Mouse (Mus musculus): ENCODE measurements around the gene Mcm10.
A peak's percentile ranks its signal among the peaks of the same experiment; 100 is the strongest.
"Not testable (repeated sequence)": the region's sequence is repeated elsewhere in the genome, so short reads cannot be mapped to it uniquely, and the experiment has no call there.

Mcm10 gene

DNA sequence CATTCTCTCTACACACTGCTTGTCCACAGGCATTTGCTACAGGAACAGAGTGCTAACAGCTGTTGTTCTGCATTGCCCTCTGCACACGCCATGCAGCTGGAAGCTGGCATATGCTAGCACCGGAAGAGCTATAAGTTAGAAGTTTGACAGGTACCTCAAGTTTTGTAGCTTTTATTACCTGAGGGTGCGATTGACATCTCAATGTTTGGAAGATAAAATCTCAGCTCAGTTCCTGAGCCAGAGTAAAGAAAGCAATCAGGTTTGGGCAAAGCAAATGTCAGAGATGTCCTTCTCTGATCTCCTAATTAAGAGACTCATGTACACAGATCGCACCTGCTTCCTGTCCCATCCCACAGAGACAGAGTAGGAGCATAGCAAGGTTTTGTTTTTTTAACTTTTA is 25.8 kb downstream of the Mcm10 start:
- no peak for DNase-seq (ENCODE audit: low spot score)

GRCm38 (mm10) chr2:4985000-4985399 is 27.6 kb downstream of the Mcm10 start:
- DNase-seq (ENCODE audit: low spot score), result peak; percentile 45

GRCm38 (mm10) chr2:4983987-4984386 is 28.6 kb downstream of the Mcm10 start:
- no peak for DNase-seq (ENCODE audit: low spot score)

DNA sequence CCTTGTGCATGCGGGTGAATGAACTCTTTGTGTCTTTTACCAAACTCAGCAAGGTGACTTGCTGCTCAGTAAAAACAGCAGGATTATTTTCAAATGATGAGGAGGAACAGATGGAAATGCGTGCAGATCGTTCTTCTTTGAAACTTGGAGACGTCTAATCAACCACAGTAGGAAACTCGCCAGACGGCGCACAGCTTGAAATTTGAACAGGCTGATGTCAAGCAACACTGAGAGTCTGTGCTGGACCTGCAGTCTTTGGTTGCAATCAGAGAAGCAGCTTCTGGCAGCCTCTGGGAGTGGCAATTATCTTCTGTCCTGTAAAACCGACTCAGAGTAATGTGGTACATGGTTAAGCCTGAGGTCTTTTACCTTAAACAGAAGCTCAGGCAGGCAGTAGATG is 34.5 kb downstream of the Mcm10 start:
- no peak for DNase-seq (ENCODE audit: low spot score)

GRCm38 (mm10) chr2:4975807-4976206 is 36.8 kb downstream of the Mcm10 start, which contains the start of gene Ucma:
Ucma (plus strand) TSS chr2:4976122.
- no peak for DNase-seq (ENCODE audit: low spot score)

DNA sequence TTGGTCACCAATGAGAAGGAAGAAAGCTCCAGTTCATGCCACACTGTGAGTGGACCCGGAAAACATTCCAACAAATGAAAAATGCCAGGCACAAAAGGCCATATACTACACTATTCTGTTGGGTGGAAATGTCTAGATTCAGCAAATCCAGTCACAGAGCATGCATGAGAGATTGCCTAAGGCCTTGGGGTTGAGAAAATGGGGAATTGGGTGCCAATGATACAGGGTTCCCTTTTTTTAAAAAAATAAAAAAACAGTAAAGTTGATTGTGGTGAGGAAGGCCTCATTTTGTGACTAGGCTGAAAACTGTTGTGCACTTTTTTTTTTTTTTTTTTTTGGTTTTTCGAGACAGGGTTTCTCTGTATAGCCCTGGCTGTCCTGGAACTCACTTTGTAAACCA is 43.5 kb downstream of the Mcm10 start:
- no peak for DNase-seq (ENCODE audit: low spot score)

- DNase-seq (ENCODE audit: low spot score), result no peak
Measured at GRCm38 (mm10) chr2:4967806-4968205, 44.8 kb downstream of the Mcm10 start.

- no peak for DNase-seq (ENCODE audit: low spot score)
Measured at GRCm38 (mm10) chr2:4958039-4958438, 54.6 kb downstream of the Mcm10 start.

DNA sequence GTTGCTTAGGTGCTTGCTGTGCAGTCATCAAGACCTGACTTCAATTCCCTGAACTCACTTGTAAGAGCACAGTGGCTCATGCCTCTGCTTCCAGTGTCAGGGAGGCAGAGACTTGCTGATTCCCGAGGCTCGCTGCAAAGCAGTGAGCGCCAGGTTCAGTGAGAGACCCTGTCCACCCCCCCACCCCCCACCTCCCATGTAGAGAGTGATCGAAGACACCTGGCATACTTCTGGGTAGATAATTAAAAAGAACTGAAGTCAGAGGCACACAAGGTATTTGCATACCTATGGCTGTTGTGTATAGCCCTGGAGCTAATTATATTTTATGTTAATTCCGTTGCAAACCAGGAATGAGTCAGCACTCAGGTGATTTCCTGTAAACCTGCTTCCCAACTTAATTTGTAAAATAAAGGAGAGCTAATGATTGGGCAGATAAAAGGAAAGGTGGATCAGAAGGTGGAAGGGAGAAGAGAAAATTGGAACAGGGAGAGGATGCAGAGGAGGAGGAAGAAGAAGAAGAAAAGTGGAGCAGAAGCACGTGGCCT is 58.3 kb downstream of the Mcm10 start:
- no peak for DNase-seq (ENCODE audit: low spot score)

DNA sequence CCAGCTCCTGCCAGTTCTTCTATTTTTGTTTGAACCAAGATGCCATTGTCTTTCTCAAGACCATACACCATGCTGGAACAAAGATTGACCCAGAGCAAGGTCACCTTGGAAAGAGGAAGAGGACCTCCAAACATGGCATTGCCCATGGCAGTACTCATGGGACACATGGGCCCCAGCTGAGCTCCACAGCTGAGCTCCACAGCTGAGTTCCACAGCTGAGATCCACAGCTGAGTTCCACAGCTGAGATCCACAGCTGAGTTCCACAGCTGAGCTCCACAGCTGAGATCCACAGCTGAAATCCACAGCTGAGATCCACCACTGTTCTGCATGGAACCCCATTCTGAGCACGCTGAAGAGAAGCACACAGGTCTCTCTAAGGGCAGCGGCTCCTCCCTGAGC is 61.6 kb downstream of the Mcm10 start:
- DNase-seq (ENCODE audit: low spot score), result no peak

- DNase-seq (ENCODE audit: low spot score), result not testable (repeated sequence)
Measured at GRCm38 (mm10) chr2:4949691-4950090, 62.9 kb downstream of the Mcm10 start.

DNA sequence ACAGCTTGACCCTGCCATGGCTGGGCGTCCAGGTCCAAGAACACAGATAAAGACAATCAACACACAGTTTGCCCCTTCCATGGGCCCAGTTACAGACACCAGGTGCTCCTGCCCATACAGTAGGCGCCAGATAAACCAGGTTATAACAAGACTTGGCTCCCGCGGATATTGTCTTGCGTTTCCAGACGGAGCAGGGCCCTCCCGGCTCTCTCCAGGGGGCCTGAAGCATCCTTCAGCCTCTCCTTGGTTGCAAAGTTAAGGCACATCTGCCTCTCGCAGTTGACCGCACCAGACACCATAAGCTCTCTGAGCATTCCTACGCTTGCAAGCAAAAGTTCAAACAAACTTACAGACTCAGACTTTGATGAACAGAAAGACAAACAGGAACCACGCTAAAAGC is 71.7 kb downstream of the Mcm10 start:
- DNase-seq (ENCODE audit: low spot score), result no peak

Measured in yolk sac, embryonic 10.5 days (tissue).